Mouse (Mus musculus) megakaryocyte, embryonic 14.5 days (primary cell): ENCODE measurements around the gene Pdp2.

Experiments
- FLI1 ChIP-seq: IDR thresholded peaks from 2 replicates; pipeline ENCODE4 v1.6.1; 2012; ENCODE audit warnings: low read length, inconsistent platforms, mixed read lengths
- GATA1 ChIP-seq: IDR thresholded peaks from 3 replicates; pipeline ENCODE4 v1.6.1; 2012; ENCODE audit warnings: mixed read lengths, low read length, inconsistent platforms, borderline replicate concordance

- no peak for TF ChIP-seq GATA1
- TF ChIP-seq FLI1: no peak
Measured at GRCm38 (mm10) chr8:104632486-104632885, 41.2 kb downstream of the Pdp2 start.
